Mouse (Mus musculus) heart, adult 2 months (tissue): ENCODE results near the gene Cd276.

Source experiments
- CTCF ChIP-seq: fragments of 200-600 bp; IDR thresholded peaks from 2 replicates; pipeline ENCODE4 v1.8.1; 2022; ENCODE audit warnings: antibody characterized with exemption, mild to moderate bottlenecking, moderate library complexity
- EP300 ChIP-seq: fragments of 200-500 bp; IDR thresholded peaks from 2 replicates; pipeline ENCODE4 v1.6.1; 2011; ENCODE audit warnings: low read depth, low read length, control low read depth; ENCODE audit not compliant: insufficient read depth

DNA sequence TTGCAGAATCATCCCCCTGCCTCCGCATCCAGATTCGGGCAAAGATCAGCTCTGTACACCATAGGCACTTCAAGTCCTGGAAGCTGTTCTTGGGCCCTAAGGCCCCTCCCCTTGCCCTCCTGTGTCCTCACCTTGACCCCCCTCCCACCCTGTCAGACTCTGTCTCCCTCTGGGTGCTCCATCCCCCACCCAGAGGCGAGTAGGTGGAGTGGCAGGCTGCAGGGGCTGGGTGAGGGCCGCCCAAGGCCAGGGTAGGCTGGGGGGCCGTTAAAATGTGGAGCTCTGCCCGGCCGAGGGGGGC is 65.4 kb downstream of the Cd276 start:
- TF ChIP-seq CTCF (no peak), EP300 (no peak)
